Mouse (Mus musculus) monocyte, adult 5-6 weeks (primary cell): ENCODE results near the gene Serinc1. TPM values are rescaled to one million over a fixed set of nuclear protein-coding genes. Genes with fewer than 3 reads are reported as not detected.
"Not testable (repeated sequence)": the region's sequence is repeated elsewhere in the genome, so short reads cannot be mapped to it uniquely, and the experiment has no call there.

Experiments
- ATAC-seq: fragments of 153-309, 156-312 bp; replicated peaks from 2 replicates; pipeline ENCODE4 v1.8.0; 2017; ENCODE audit warnings: mild to moderate bottlenecking; ENCODE audit not compliant: low TSS enrichment, insufficient number of reproducible peaks, severe bottlenecking, poor library complexity, low FRiP score
- total RNA-seq: library from RNA; stranded (forward); fragments of 200-1000, 200-491, 200-594 nt; gene quantifications from 3 replicates; pipeline ENCODE4 v1.2.3, GENCODE M21; 2017

The Serinc1 gene
- total RNA-seq = 219 to 284 TPM (median 263 TPM) in 3 replicates

DNA sequence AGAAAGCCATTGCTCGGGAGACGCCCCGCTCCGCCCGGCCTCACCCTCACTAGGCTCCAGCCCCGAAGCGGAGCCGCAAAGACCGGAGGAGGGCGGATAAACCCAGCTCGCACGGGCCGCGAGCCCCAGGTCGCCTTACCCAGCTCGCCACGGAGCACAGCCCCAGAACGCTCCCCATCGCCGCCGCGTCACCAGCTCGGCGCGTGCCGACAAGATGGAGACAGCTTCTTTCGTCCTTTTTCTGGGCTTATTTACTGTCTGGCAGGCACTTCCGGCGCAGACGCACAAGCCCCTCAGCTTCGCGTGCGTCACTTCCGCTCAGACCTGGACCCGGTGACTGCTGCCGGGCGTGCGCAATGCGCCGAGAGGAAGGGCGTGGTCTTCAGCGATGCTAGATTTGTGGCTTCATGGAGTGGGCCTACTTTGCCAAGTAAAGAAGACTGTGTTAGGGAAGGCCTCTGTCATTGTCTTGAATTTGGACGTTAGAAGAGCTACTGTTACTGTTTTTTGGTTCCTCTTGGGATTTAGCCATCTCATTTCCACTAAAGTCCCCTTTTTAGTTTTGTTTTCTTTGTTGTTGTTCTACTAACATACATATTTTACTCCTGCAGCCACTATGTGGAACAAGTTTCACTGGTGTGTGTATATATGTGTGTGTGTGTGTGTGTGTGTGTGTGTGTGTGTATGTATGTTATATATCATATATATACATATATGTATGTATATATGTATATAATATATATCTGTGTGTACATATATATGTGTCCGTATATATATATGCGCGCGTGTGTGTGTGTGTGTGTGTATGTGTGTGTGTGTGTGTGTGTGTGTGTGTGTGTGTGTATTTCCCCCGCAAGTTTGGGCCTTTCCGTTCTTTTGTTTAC lies at the start of gene Serinc1:
Serinc1 (minus strand) TSS at position 313 of the 884 bp plus-strand sequence.
- peak; percentile 98 for ATAC-seq

DNA sequence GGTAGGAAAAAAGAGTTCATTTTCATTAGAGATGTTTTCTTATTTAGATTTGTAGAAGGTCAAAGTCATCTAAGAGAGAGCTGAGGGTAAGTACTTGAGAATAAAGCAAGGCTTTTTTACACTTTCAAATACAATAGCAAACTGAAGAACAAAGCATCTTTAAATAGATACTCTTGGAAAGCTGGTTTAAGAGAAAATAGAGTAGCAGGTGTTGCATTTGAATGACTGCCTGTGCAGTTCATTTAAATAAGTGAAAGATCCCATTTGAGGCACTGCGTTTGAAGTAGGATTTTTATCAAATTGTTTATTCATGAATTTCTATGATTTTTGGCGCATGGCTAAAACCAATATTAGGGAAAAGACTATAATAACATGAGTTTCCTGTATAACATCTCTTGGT lies 44.4 kb upstream of the Serinc1 start:
- no peak for ATAC-seq

DNA sequence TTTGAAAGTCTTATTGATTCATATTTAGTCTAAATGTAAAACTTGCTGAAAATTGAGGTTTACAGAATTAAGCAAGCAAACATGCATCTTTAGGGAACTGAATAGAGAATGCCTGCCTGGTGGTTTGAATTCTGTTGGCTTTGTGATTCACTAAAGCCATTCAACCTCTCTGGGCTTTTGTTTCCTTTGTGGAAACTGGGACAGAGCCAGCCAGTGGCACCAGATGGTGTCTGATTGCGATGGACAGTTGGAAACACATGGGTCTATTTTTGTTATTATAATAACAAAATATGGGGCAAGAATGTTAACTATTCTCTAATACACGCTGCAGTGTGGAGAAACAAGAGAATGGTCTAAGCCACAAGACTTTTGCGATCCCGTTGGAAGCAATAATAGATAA lies 39.8 kb upstream of the Serinc1 start:
- ATAC-seq = no peak

DNA sequence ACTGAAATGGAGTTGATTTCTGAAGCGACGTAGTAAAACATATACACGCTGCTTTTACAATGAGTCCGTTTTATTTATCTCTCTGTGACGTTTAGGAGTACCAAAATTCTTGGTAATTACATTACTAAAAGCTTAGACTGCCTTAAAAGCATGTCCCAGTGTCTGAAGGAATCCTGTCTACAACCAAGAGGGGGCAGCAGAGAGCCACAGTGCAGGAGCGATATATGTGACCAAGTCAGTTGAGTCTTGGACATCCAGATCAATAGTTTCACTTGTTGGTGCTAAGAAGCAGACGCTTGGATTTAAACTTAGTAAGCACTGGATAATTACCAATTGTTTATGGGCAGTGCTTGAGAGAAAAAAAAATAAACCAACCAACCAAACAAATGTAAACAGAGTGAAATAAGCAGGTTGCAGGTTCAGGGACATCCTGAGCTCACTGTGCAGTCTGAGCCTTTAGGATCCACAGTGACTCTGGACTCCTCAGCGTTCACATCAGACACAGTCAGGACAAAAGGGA lies 38.9 kb upstream of the Serinc1 start:
- ATAC-seq = peak; percentile 90

DNA sequence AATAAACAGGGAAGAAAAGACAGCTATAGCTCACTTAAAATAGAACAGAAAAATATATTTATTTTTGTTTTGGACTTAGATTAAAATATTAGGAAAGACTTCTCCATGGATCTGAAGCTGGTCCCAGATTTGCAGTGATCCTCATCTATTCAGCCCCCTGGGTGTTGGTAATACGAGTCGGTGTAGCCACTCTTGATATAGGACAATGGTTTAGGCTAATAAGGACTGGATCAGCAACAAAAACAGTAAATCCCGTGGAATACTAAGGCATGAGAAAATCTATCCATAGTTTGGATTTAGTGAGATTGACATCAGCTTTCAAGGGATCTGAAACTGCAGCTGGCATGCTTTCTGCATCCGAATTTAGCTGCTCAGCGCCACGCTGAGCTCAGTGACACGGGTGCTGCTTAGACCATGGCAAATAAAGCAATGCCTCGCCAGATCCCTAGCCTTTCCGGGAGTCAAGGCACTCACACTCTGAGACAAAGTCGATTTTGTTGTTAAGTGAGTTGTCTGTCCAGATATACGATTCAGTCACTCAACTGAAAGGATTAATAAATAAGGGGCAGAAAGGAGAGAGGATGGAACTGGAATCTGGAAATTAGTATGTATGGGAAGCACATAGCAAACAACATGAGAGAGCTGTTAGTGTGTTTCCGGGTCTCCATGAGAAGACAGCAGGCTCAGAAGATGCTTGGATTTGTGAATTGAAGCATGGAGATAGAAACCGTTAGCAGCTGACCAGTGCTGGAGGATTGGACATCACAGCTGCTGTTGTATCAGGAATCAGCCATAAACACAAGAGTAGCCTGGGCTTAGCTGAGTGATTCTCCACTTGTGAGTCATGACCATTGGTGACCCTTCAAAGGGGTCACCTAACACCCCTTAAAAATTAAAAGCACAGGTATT lies 36.9 kb upstream of the Serinc1 start:
- ATAC-seq = no peak

DNA sequence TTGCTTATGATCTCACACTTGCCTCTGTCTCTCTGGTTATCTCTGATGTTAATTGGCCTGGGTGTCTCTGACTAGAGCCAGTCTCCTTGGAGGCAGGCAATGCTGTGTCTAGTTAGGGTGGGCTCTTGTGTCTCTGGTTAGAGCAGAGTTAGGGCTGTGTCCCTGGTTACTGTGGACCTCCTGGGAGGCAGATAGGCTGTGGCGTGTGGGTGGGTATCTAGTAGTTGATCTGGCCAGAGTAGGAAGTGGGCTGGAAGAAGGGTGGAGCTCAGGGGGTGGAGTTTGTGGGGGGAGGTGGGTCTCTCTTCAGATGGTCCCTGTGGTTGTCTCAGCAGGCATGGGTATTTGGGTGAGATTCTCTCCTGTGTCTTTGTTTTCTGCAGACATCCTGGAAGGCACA lies 33.9 kb upstream of the Serinc1 start:
- ATAC-seq = no peak

GRCm38 (mm10) chr10:57557597-57557996 lies 25.3 kb upstream of the Serinc1 start:
- ATAC-seq = no peak

DNA sequence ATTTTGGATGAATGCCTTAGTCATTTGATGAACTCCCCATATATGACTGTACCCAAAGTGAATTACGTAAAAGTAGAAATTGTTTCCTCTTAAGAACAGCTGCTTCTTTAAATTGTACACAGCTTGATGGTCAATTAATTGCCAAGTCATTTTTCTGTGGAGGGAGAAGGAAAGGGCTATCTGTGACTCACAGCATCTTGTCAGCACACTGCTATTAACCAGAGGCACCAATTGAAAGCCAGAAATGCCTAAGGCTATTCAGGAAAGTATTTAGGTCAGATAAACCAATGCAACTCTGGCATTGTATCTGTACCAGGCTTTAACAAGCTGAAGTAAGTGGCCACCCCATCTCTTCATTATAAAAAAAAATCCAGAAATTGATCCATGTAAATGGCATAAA lies 21.4 kb upstream of the Serinc1 start:
- no peak for ATAC-seq

GRCm38 (mm10) chr10:57549631-57550030 lies 17.3 kb upstream of the Serinc1 start:
- ATAC-seq = no peak

DNA sequence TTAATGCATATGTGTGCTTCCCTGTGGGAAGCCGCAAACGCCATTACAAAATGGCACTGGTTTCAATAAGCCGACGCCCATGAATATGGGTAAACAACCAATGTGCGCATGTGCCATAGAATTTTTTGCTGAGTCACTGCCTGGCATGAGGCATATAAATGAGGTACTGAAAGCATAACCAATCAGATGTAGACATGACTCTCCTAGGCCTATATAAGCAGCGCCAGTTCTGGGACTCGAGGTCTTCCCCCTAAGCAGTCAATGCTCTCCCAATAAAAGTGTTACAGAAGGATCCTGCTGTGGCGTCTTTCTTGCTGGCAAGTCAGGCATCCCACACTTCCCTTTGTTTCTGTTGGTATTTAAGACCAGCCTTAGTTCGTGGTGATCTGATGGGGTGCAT lies 11.6 kb upstream of the Serinc1 start:
- ATAC-seq = not testable (repeated sequence)

- ATAC-seq = no peak; the same call in 1 of the 2 replicates
These were observed 613 bp downstream of the Serinc1 start for GRCm38 (mm10) chr10:57531616-57532217.

DNA sequence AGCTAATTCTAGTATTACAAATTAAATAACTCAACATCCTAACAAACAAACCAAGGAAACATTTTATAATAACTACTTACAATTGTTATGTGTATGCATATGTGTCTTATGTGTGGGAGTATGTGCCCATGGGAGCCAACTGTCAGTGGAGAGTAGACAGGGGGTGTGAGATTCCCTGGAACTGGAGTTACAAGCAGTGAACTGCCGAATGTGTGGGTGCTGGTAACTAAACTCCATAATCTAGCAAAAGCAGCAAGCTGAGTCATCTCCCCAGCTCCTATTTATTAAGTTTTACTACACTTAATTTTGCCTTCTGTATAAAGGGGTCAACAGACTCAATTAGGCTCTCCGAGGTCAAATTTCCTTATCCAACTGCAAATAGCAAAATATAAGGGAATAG lies 1.3 kb downstream of the Serinc1 start:
- no peak for ATAC-seq

- ATAC-seq = no peak
These were observed 5.9 kb downstream of the Serinc1 start for GRCm38 (mm10) chr10:57526469-57526868.

DNA sequence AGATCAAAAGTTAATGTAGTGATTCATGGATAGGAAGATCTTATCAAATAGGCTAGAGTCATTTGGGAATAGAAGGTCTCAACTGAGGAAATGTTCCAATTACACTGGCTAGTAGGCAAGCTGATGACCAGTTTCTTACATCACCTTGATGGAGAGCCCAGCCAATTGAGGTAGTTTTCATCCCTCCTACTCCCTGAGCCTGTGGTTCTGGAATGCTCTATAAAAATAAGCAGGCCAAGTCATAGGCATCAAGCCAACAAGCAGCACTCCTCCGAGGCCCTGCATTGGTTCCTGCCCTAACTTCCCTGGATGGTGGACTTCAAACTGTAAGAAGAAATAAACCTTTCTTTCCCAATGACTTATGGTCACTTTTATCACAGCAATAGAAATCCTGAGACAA lies 17.1 kb downstream of the Serinc1 start:
- no peak for ATAC-seq

GRCm38 (mm10) chr10:57514616-57515015 lies 17.7 kb downstream of the Serinc1 start:
- ATAC-seq = no peak

DNA sequence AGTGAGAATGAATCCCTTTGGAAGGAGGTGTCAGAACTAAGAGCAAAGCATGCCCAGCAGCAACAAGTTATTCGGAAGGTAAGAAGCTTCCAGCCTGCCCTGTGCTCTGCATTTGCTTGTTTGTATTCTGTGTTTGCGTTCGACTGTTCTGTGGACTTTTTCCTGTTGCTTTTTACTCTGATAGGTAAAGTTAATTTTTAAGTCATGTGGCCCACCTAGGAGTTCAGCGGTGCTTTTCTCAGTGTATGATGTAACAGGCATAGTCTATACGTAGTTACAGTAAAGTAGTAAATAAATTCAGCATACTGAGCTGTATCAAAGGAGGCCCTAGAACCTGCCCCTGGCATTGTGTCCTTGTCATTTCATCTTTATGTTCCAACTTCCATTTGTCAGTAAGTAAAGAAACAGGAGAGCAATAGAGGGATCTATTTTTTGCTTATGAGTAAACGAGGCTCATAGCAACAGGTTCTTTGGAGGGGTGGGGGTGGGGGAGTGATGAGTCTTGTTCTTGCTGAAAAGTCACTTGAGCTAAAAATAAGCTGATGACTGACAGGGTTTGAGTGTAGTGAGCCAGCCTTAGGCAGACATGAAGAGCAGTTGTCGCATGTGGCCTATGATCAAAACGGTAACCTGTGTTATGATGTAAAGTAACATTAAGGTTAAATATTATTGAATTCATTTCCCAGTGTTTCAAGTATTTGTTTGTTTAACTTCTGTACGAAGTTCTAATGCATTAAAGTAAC lies 32.7 kb downstream of the Serinc1 start:
- ATAC-seq = no peak

DNA sequence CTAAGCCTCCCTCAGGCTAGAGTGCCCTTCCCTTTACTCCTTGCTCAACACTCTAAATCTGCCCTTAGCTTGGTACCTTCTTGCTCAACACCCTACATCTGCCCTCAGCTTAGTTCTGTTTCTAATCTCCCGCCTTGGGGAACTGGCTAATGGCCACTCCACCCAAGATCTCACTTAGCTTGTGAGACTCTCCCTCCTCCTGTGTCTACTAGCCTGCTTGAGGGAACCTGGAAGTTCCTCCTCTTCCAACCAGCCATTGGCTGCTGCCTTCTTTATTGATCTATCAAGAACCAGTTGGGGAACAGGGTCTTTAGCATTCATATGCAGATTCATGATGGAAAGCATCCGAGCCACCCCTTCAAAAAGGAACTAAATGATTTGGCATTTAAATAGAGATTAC lies 40.3 kb downstream of the Serinc1 start:
- peak; percentile 97 for ATAC-seq

DNA sequence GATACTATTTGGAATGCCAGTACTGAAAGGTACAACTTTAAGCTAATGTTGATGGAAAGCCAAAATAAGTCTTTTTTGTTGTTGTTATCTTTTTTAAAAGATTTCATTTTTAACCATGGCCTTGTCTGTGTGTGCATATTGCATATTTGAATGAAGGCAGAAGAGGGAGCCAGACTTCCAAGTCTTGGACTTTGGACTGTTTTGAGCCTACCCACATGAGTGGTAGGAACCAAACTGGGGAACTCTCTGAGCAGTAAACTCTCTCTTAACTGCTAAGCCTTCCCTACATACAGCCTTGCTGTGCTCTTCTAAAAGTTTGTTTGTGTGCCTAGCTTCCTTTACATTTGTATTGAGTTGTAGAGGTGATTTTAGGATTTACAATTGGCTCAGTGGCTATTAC lies 43.7 kb downstream of the Serinc1 start:
- no peak for ATAC-seq
